Mouse (Mus musculus) heart, embryonic 11.5 days (tissue): Measurements from ENCODE around the gene Kcnj1. TPM values are rescaled to one million over a fixed set of nuclear protein-coding genes. Genes with fewer than 3 reads are reported as not detected.

Source experiments
- ATAC-seq: fragments of 200-750 bp; cut with Nextera tagmentation; replicated peaks from 2 replicates; pipeline ENCODE4 v1.8.0; 2017; ENCODE audit warnings: moderate library complexity; ENCODE audit not compliant: insufficient number of reproducible peaks, low FRiP score, low TSS enrichment
- H3K27ac ChIP-seq: fragments of 300-500 bp; sonication (generic); 2 replicates; pipeline ENCODE4 v1.5.1; 2014; ENCODE audit warnings: mild to moderate bottlenecking, low read depth, low read length
- H3K27me3 ChIP-seq: fragments of 300-500 bp; sonication (generic); 2 replicates; pipeline ENCODE4 v1.6.1; 2014; ENCODE audit warnings: mild to moderate bottlenecking, low read length, mixed read lengths; ENCODE audit not compliant: control insufficient read depth, insufficient read depth
- H3K36me3 ChIP-seq: fragments of 300-500 bp; sonication (generic); 2 replicates; pipeline ENCODE4 v1.6.1; 2014; ENCODE audit warnings: mild to moderate bottlenecking, low read length, moderate library complexity, mixed read lengths; ENCODE audit not compliant: control insufficient read depth, insufficient read depth
- H3K4me1 ChIP-seq: fragments of 300-500 bp; sonication (generic); 2 replicates; pipeline ENCODE4 v1.6.1; 2014; ENCODE audit warnings: low read length; ENCODE audit not compliant: control insufficient read depth, insufficient read depth
- H3K4me2 ChIP-seq: fragments of 300-500 bp; sonication (generic); 2 replicates; pipeline ENCODE4 v1.6.1; 2014; ENCODE audit warnings: mild to moderate bottlenecking, moderate library complexity
- H3K4me3 ChIP-seq: fragments of 300-500 bp; sonication (generic); 2 replicates; pipeline ENCODE4 v1.5.1; 2014; ENCODE audit warnings: low read depth, low read length
- H3K9ac ChIP-seq: fragments of 300-500 bp; sonication (generic); 2 replicates; pipeline ENCODE4 v1.6.1; 2014; ENCODE audit warnings: mild to moderate bottlenecking, low read depth, low read length, moderate library complexity
- H3K9me3 ChIP-seq: fragments of 300-500 bp; sonication (generic); replicated peaks from 2 replicates; pipeline ENCODE4 v1.6.1; 2016; ENCODE audit warnings: low read length; ENCODE audit not compliant: control insufficient read depth
- WGBS: fragments of 180-500 bp; shearing (Covaris S2); extraction: QIAGEN DNeasy Blood & Tissue Kit; methylation state at CpG from one replicate; pipeline ENCODE4 v1.1.7; 2014; ENCODE audit not compliant: insufficient replicate concordance; 5-methylcytosine and 5-hydroxymethylcytosine counted together
- polyA plus RNA-seq: library from polyadenylated mRNA; unstranded; fragments of >200 nt; fragmentation: Nextera tagmentation; extraction: Ambion mirVana; gene quantifications from 2 replicates; pipeline ENCODE4 v1.2.1, GENCODE M21; 2014

Kcnj1 gene
- polyA plus RNA-seq, 1 experiment from 2014 or later: 0.09 TPM

DNA sequence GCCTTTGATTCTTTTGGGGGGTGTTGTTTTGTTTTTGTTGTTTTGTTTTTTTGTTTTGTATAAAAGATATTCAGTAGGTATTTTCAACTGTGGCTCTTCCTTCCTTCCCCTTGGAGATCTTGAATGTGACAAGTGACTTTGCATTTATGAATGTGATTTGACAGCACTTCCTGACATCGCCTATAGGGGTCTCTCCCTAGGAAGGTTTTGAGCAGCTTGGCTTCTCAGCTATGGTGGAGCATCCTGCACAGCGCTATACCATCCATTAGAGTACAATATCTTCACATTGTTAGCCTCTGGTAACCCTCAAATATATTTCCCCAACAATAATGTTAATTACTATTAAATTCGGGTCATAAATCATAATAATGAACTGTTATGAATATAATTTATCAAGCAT, 73.5 kb downstream of the Kcnj1 start:
- Histone ChIP-seq H3K36me3 (no peaks in the 10 kb centered on the region), H3K9me3 (no peaks in the 10 kb centered on the region), H3K4me2 (no peak overlapping the region), H3K4me1 (peaks cover 7% of the 10 kb centered on the region), H3K27me3 (no peaks in the 10 kb centered on the region), H3K4me3 (no peak overlapping the region), H3K27ac (no peak overlapping the region), H3K9ac (no peak overlapping the region)
- WGBS: 47% methylated on average over 3 of the region's 3 CpGs
- ATAC-seq: no peak

DNA sequence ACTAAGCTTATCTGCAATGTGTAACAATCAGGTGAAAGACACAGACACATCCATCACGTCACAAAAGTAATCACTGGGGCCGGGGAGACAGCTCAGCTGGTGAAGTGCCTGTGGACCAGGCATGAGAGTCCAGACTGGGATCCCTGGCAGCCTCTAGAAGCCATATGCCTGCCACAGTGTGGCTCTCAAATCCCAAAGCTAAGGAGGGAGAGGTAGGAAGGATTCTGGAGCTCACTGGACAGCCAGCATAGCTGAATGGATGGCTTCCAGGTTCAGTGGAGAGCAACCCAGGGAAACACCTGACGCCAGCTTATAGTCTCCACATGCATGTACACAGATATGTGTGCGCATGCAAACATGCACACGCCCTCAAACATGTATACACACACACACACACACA, 76.5 kb downstream of the Kcnj1 start:
- Histone ChIP-seq H3K9me3 (no peaks in the 10 kb centered on the region), H3K27me3 (no peaks in the 10 kb centered on the region), H3K36me3 (no peaks in the 10 kb centered on the region), H3K27ac (no peak overlapping the region), H3K4me3 (no peak overlapping the region), H3K4me1 (peaks cover 7% of the 10 kb centered on the region), H3K4me2 (no peak overlapping the region), H3K9ac (no peak overlapping the region)
- ATAC-seq: no peak
- WGBS: 70% methylated on average over 5 of the region's 5 CpGs

Other genes with a start within 250 kb of the Kcnj1 start
- 19.8 and 28.9 TPM in 2 replicates for gene Kcnj5, start 28.1 kb upstream of the Kcnj1 start, polyA plus RNA-seq
- 17.1 and 18.7 TPM in 2 replicates for gene Fli1, start 170.4 kb downstream of the Kcnj1 start, polyA plus RNA-seq